Mouse (Mus musculus) brain, embryonic 14.5 days (tissue): ENCODE results near the gene Ptprn. TPM values are rescaled to one million over a fixed set of nuclear protein-coding genes. Genes with fewer than 3 reads are reported as not detected.
A peak's percentile ranks its signal among the peaks of the same experiment; 100 is the strongest.

Source experiments
- DNase-seq: peaks from one replicate; pipeline ENCODE4 v3.0.0-alpha.2; 2011; ENCODE audit warnings: low read depth
- CTCF ChIP-seq: fragments of 200-500 bp; IDR thresholded peaks from 2 replicates; pipeline ENCODE4 v1.5.1; 2012; ENCODE audit warnings: inconsistent platforms, mild to moderate bottlenecking, moderate library complexity, borderline replicate concordance; ENCODE audit not compliant: insufficient read depth, insufficient read length; ENCODE audit errors: extremely low read depth
- POLR2A ChIP-seq: fragments of 200-500 bp; IDR thresholded peaks from 2 replicates; pipeline ENCODE4 v1.6.1; 2012; ENCODE audit warnings: mild to moderate bottlenecking, inconsistent platforms, borderline replicate concordance; ENCODE audit not compliant: poor library complexity, insufficient read depth, insufficient read length, severe bottlenecking; ENCODE audit errors: extremely low read depth
- polyA plus RNA-seq: library from polyadenylated mRNA; depleted of rRNA; stranded (reverse); fragments of >200 nt; gene quantifications from 2 replicates; pipeline ENCODE4 v1.2.3, GENCODE M21; 2012; rRNA removed

The Ptprn gene
- polyA plus RNA-seq, 1 experiment: 53.4 TPM

- no peak for DNase-seq
- no peak for TF ChIP-seq POLR2A
- TF ChIP-seq CTCF: no peak
Observed at GRCm38 (mm10) chr1:75216797-75217585, 47.3 kb downstream of the Ptprn start.

GRCm38 (mm10) chr1:75215785-75216184, 48.5 kb downstream of the Ptprn start:
- DNase-seq: no peak
- TF ChIP-seq POLR2A: no peak
- no peak for TF ChIP-seq CTCF

GRCm38 (mm10) chr1:75214886-75215285, 49.4 kb downstream of the Ptprn start:
- TF ChIP-seq CTCF: no peak
- TF ChIP-seq POLR2A: no peak
- DNase-seq: no peak

- DNase-seq: no peak
Observed at GRCm38 (mm10) chr1:75214442-75214841, 49.9 kb downstream of the Ptprn start.

GRCm38 (mm10) chr1:75213096-75213495, 51.2 kb downstream of the Ptprn start:
- no peak for DNase-seq
- no peak for TF ChIP-seq POLR2A
- TF ChIP-seq CTCF: no peak

More at GRCm38 (mm10) chr1:75214442-75214841, 49.9 kb downstream of the Ptprn start:
- TF ChIP-seq POLR2A: no peak
- TF ChIP-seq CTCF: no peak

GRCm38 (mm10) chr1:75212542-75212941, 51.8 kb downstream of the Ptprn start:
- TF ChIP-seq POLR2A (no peak), CTCF (no peak)
- DNase-seq: no peak

GRCm38 (mm10) chr1:75211141-75211708, 53.1 kb downstream of the Ptprn start:
- TF ChIP-seq CTCF: no peak
- TF ChIP-seq POLR2A: no peak
- DNase-seq: no peak

- DNase-seq: peak; percentile 98
- peak; percentile 64; the same call in 1 of the 2 replicates for TF ChIP-seq POLR2A
- TF ChIP-seq CTCF: no peak
Observed at GRCm38 (mm10) chr1:75210136-75211087, 53.9 kb downstream of the Ptprn start, which contains the start of the genes Glb1l and Stk16. Gene Glb1l, minus strand, starts transcription at chr1:75210813. Gene Stk16, plus strand, starts transcription at chr1:75210838.

- TF ChIP-seq POLR2A (no peak), CTCF (no peak)
- peak; percentile 20 for DNase-seq
Observed at GRCm38 (mm10) chr1:75208967-75209678, 55.2 kb downstream of the Ptprn start.

GRCm38 (mm10) chr1:75201236-75201635, 63.1 kb downstream of the Ptprn start:
- TF ChIP-seq POLR2A (no peak), CTCF (no peak)
- no peak for DNase-seq

Other genes with a start within 250 kb of the Ptprn start
- 2.4 and 2.6 TPM in 2 replicates for gene Nhej1, start 139.3 kb downstream of the Ptprn start, polyA plus RNA-seq
- 0.06 TPM in 1 of 2 replicates, not detected in the other for gene Slc23a3, start 130.6 kb downstream of the Ptprn start, polyA plus RNA-seq
- gene Cnppd1, start 121.8 kb downstream of the Ptprn start, polyA plus RNA-seq: 59.8 and 64.9 TPM in 2 replicates
- gene Retreg2, start 121.7 kb downstream of the Ptprn start, polyA plus RNA-seq: 184 and 196 TPM in 2 replicates
- gene Zfand2b, start 95.9 kb downstream of the Ptprn start, polyA plus RNA-seq: 47.4 and 58.5 TPM in 2 replicates
- gene Abcb6, start 84.1 kb downstream of the Ptprn start, polyA plus RNA-seq: 32.6 and 40.9 TPM in 2 replicates
- gene Ankzf1, start 72.4 kb downstream of the Ptprn start, polyA plus RNA-seq: 22.6 and 34.6 TPM in 2 replicates
- gene Atg9a, start 72.3 kb downstream of the Ptprn start, polyA plus RNA-seq: 63.2 and 68.4 TPM in 2 replicates
- gene Glb1l, start 53.7 kb downstream of the Ptprn start, polyA plus RNA-seq: 30.9 and 37.9 TPM in 2 replicates
- gene Stk16, start 53.7 kb downstream of the Ptprn start, polyA plus RNA-seq: 214 and 265 TPM in 2 replicates
- gene Tuba4a, start 44.6 kb downstream of the Ptprn start, polyA plus RNA-seq: 3.3 and 7.9 TPM in 2 replicates
- not detected in 2 replicates for gene A630095N17Rik, start 32.4 kb downstream of the Ptprn start, polyA plus RNA-seq
- gene Dnajb2, start 28.1 kb downstream of the Ptprn start, polyA plus RNA-seq: 52.4 and 53.3 TPM in 2 replicates
- gene Resp18, start 13.9 kb upstream of the Ptprn start, polyA plus RNA-seq: 78.9 and 87.2 TPM in 2 replicates
- gene Dnpep, start 53.5 kb upstream of the Ptprn start, polyA plus RNA-seq: 140 and 189 TPM in 2 replicates
- 1.0 and 1.4 TPM in 2 replicates for gene Des, start 95.8 kb upstream of the Ptprn start, polyA plus RNA-seq
- 49.2 and 56.1 TPM in 2 replicates for gene Speg, start 110.8 kb upstream of the Ptprn start, polyA plus RNA-seq
- gene Gmppa, start 171.4 kb upstream of the Ptprn start, polyA plus RNA-seq: 98.7 and 144 TPM in 2 replicates
- 23.3 and 41.3 TPM in 2 replicates for gene Asic4, start 185.9 kb upstream of the Ptprn start, polyA plus RNA-seq
- gene Chpf, start 214.8 kb upstream of the Ptprn start, polyA plus RNA-seq: 71.7 and 78.3 TPM in 2 replicates
- gene Tmem198, start 215.0 kb upstream of the Ptprn start, polyA plus RNA-seq: 46.9 and 57.2 TPM in 2 replicates
- 54.3 and 57.6 TPM in 2 replicates for gene Obsl1, start 241.9 kb upstream of the Ptprn start, polyA plus RNA-seq
- 63.9 and 70.0 TPM in 2 replicates for gene Inha, start 242.6 kb upstream of the Ptprn start, polyA plus RNA-seq